Mouse (Mus musculus) C2C12 (cell line): ENCODE measurements around the gene Sstr3. TPM values are rescaled to one million over a fixed set of nuclear protein-coding genes. Genes with fewer than 3 reads are reported as not detected.

ENCODE experiments used
- H3K27me3 ChIP-seq: one replicate; pipeline ENCODE4 v1.6.1; 2011; ENCODE audit not compliant: control insufficient read depth, insufficient read depth, insufficient read length
- H3K36me3 ChIP-seq: one replicate; pipeline ENCODE4 v1.6.1; 2011; ENCODE audit not compliant: control insufficient read depth, insufficient read depth
- H3K4me3 ChIP-seq: one replicate; pipeline ENCODE4 v1.5.1; 2011; ENCODE audit warnings: mild to moderate bottlenecking, control low read depth; ENCODE audit not compliant: poor library complexity, insufficient read depth, severe bottlenecking
- H3K79me2 ChIP-seq: one replicate; pipeline ENCODE4 v1.6.1; 2011; ENCODE audit not compliant: control insufficient read depth, insufficient read depth
- H3K79me3 ChIP-seq: one replicate; pipeline ENCODE4 v1.6.1; 2011; ENCODE audit warnings: low read depth, control low read depth
- H3ac ChIP-seq: one replicate; pipeline ENCODE3; 2011; ENCODE audit warnings: low read depth; ENCODE audit not compliant: control insufficient read depth, insufficient read length
- CEBPB ChIP-seq: IDR thresholded peaks from one replicate; pipeline ENCODE4 v1.6.1; 2011; ENCODE audit warnings: low read depth, mild to moderate bottlenecking, control low read depth, moderate library complexity
- CTCF ChIP-seq: IDR thresholded peaks from one replicate; pipeline ENCODE4 v1.5.1; 2011; ENCODE audit not compliant: control insufficient read depth, insufficient read depth, insufficient read length
- FOSL1 ChIP-seq: IDR thresholded peaks from one replicate; pipeline ENCODE4 v1.8.0; 2011; ENCODE audit warnings: mild to moderate bottlenecking, low read length; ENCODE audit not compliant: poor library complexity, insufficient read depth, severe bottlenecking
- MAX ChIP-seq: IDR thresholded peaks from one replicate; pipeline ENCODE4 v1.6.1; 2011; ENCODE audit warnings: mild to moderate bottlenecking, control low read depth
- MYOD1 ChIP-seq: IDR thresholded peaks from one replicate; pipeline ENCODE4 v1.6.1; 2011; ENCODE audit warnings: low read depth; ENCODE audit not compliant: control insufficient read depth, insufficient read length
- MYOG ChIP-seq: IDR thresholded peaks from one replicate; pipeline ENCODE4 v1.6.1; 2011; ENCODE audit not compliant: control insufficient read depth, insufficient read length; ENCODE audit errors: extremely low read depth
- USF1 ChIP-seq: IDR thresholded peaks from one replicate; pipeline ENCODE4 v1.6.1; 2011; ENCODE audit warnings: low read depth, mild to moderate bottlenecking, control low read depth, moderate library complexity
- polyA plus RNA-seq: library from polyadenylated mRNA; unstranded; fragments of >200 nt; fragmentation: generic; extraction: Trizol; gene quantifications from one replicate; pipeline ENCODE4 v1.2.1, GENCODE M21; 2012; ENCODE audit warnings: missing spikeins

Sstr3 gene
- polyA plus RNA-seq, 1 experiment = not detected

GRCm38 (mm10) chr15:78529428-78529990 lies 15.0 kb downstream of the Sstr3 start:
- Histone ChIP-seq H3K79me3 (peaks cover 5% of the 10 kb centered on the region), H3K4me3 (peak overlapping the region; percentile 53), H3ac (peak overlapping the region; percentile 84), H3K27me3 (peaks cover 9% of the 10 kb centered on the region), H3K79me2 (peaks cover 19% of the 10 kb centered on the region), H3K36me3 (peaks cover 4% of the 10 kb centered on the region)
- TF ChIP-seq MYOD1 (no peak), USF1 (no peak), MYOG (no peak), CTCF (no peak), MAX (no peak), FOSL1 (no peak), CEBPB (no peak)

- Histone ChIP-seq H3K4me3 (peak overlapping the region; percentile 53), H3ac (peak overlapping the region; percentile 84), H3K27me3 (peaks cover 5% of the 10 kb centered on the region), H3K79me2 (peaks cover 19% of the 10 kb centered on the region), H3K79me3 (peaks cover 5% of the 10 kb centered on the region), H3K36me3 (peaks cover 4% of the 10 kb centered on the region)
- no peak for TF ChIP-seq MYOD1
- peak; percentile 93 for TF ChIP-seq USF1
These were observed 15.6 kb downstream of the Sstr3 start for GRCm38 (mm10) chr15:78528726-78529411.

- no peak overlapping the region for H3K4me3 ChIP-seq
- peaks cover 19% of the 10 kb centered on the region for H3K79me2 ChIP-seq
- TF ChIP-seq CEBPB = no peak
- no peak for TF ChIP-seq MYOG
- no peak for TF ChIP-seq MYOD1
- no peak for TF ChIP-seq USF1
- no peak for TF ChIP-seq MAX
- TF ChIP-seq FOSL1 = no peak
- TF ChIP-seq CTCF = no peak
- H3K27me3 ChIP-seq = no peaks in the 10 kb centered on the region
- H3K36me3 ChIP-seq = peaks cover 4% of the 10 kb centered on the region
- peaks cover 5% of the 10 kb centered on the region for H3K79me3 ChIP-seq
- no peak overlapping the region for H3ac ChIP-seq
These were observed 16.5 kb downstream of the Sstr3 start for GRCm38 (mm10) chr15:78527973-78528372.

GRCm38 (mm10) chr15:78524163-78524562 lies 20.3 kb downstream of the Sstr3 start:
- Histone ChIP-seq H3K79me3 (peaks cover 5% of the 10 kb centered on the region), H3K27me3 (no peaks in the 10 kb centered on the region), H3ac (no peak overlapping the region), H3K4me3 (no peak overlapping the region), H3K36me3 (peaks cover 4% of the 10 kb centered on the region), H3K79me2 (peaks cover 18% of the 10 kb centered on the region)
- TF ChIP-seq MYOD1 = no peak
- TF ChIP-seq MAX = no peak
- no peak for TF ChIP-seq CTCF
- no peak for TF ChIP-seq MYOG
- no peak for TF ChIP-seq FOSL1
- TF ChIP-seq USF1 = no peak
- TF ChIP-seq CEBPB = no peak

- Histone ChIP-seq H3K27me3 (no peaks in the 10 kb centered on the region), H3ac (no peak overlapping the region), H3K79me2 (no peaks in the 10 kb centered on the region), H3K79me3 (no peaks in the 10 kb centered on the region), H3K4me3 (no peak overlapping the region), H3K36me3 (peaks cover 4% of the 10 kb centered on the region)
- TF ChIP-seq USF1 (no peak), CTCF (no peak), CEBPB (no peak), FOSL1 (no peak), MAX (no peak), MYOG (no peak), MYOD1 (no peak)
These were observed 22.6 kb downstream of the Sstr3 start for GRCm38 (mm10) chr15:78521892-78522291.

- H3K27me3 ChIP-seq = no peaks in the 10 kb centered on the region
- H3K79me3 ChIP-seq = no peaks in the 10 kb centered on the region
- TF ChIP-seq MYOD1 (no peak), CTCF (no peak), USF1 (no peak), MAX (no peak), MYOG (no peak), CEBPB (no peak), FOSL1 (no peak)
- H3K36me3 ChIP-seq = peaks cover 2% of the 10 kb centered on the region
- H3ac ChIP-seq = no peak overlapping the region
- no peaks in the 10 kb centered on the region for H3K79me2 ChIP-seq
- H3K4me3 ChIP-seq = no peak overlapping the region
These were observed 23.2 kb downstream of the Sstr3 start for GRCm38 (mm10) chr15:78521331-78521730.
